Mouse (Mus musculus): Measurements from ENCODE around the gene Pip5k1c.

DNA sequence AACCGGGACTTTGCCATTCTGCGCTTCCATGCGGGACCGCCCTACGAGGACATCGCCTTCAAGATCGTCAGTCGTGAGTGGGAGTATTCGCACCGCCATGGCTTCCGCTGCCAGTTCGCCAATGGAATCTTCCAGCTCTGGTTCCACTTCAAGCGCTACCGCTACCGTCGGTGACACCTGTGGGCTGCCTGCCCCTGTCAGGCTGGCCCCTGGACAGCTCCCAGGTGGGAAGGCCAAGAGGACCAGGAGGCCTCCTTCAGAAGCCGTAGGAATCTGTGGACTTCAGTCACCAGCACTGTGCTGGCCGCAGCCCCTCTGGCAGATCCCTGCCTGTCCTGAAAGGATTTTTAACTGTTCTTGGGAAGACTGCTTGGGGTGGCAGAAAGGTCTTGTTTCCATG lies 33.0 kb downstream of the Pip5k1c start:
- TF ChIP-seq CTCF (IDR thresholded peaks at IDR 0.05; ENCODE audit: insufficient read depth, low read length), result no peak
- no peak for TF ChIP-seq POLR2A (IDR thresholded peaks at IDR 0.05; ENCODE audit: borderline replicate concordance, extremely low read depth, low read depth, low read length)

All from lung, adult 2 months (tissue).